Mouse (Mus musculus): ENCODE measurements around the gene Rsrc2. TPM values are rescaled to one million over a fixed set of nuclear protein-coding genes. Genes with fewer than 3 reads are reported as not detected.
"Not testable (repeated sequence)": the region's sequence is repeated elsewhere in the genome, so short reads cannot be mapped to it uniquely, and the experiment has no call there.

The Rsrc2 gene
- total and polyA plus RNA-seq, 2 experiments: 7.0 to 44.2 TPM

- no peaks in the 10 kb centered on the region for H3K27me3 ChIP-seq (ENCODE audit: control insufficient read depth, insufficient read depth, low read length)
- H3K27ac ChIP-seq (replicated peaks; ENCODE audit: insufficient read depth, low read depth, low read length): no peak overlapping the region
- H3K4me3 ChIP-seq (ENCODE audit: insufficient read depth, low read depth, low read length): no peak overlapping the region
- H3K9ac ChIP-seq (ENCODE audit: low read depth, low read length): no peak overlapping the region
- no peaks in the 10 kb centered on the region for H3K79me2 ChIP-seq (ENCODE audit: control insufficient read depth, insufficient read depth, low read length)
- no peaks in the 10 kb centered on the region for H3K36me3 ChIP-seq (ENCODE audit: control insufficient read depth, insufficient read depth, low read length)
- WGBS: 93% methylated on average over 9 of the region's 9 CpGs
- no peak for DNase-seq (ENCODE audit: extremely low read depth, low read depth, low spot score)
- H3K4me1 ChIP-seq (ENCODE audit: control insufficient read depth, insufficient read depth, low read length): no peaks in the 10 kb centered on the region
- TF ChIP-seq POLR2A (IDR thresholded peaks at IDR 0.05; ENCODE audit: extremely low read depth, insufficient read depth, low read length) (no peak), CTCF (IDR thresholded peaks at IDR 0.05; ENCODE audit: low read depth, low read length) (no peak)
These were observed 24.2 kb upstream of the Rsrc2 start for GRCm38 (mm10) chr5:123773441-123773840.

GRCm38 (mm10) chr5:123766455-123766854 is 17.2 kb upstream of the Rsrc2 start:
- not testable (repeated sequence) for H3K4me3 ChIP-seq (ENCODE audit: insufficient read depth, low read depth, low read length); DNase-seq (ENCODE audit: extremely low read depth, low read depth, low spot score); H3K27me3 ChIP-seq (ENCODE audit: control insufficient read depth, insufficient read depth, low read length); H3K27ac ChIP-seq (replicated peaks; ENCODE audit: insufficient read depth, low read depth, low read length); H3K4me1 ChIP-seq (ENCODE audit: control insufficient read depth, insufficient read depth, low read length); H3K36me3 ChIP-seq (ENCODE audit: control insufficient read depth, insufficient read depth, low read length); H3K79me2 ChIP-seq (ENCODE audit: control insufficient read depth, insufficient read depth, low read length); H3K9ac ChIP-seq (ENCODE audit: low read depth, low read length)
- WGBS: 95% methylated on average over 11 of the region's 11 CpGs

- WGBS: 96% methylated on average over 11 of the region's 11 CpGs
- DNase-seq (ENCODE audit: extremely low read depth, low read depth, low spot score): no peak
- H3K27me3 ChIP-seq (ENCODE audit: control insufficient read depth, insufficient read depth, low read length): no peaks in the 10 kb centered on the region
- no peak for TF ChIP-seq POLR2A (IDR thresholded peaks at IDR 0.05; ENCODE audit: extremely low read depth, insufficient read depth, low read length)
- TF ChIP-seq CTCF (IDR thresholded peaks at IDR 0.05; ENCODE audit: low read depth, low read length): no peak
- H3K4me1 ChIP-seq (ENCODE audit: control insufficient read depth, insufficient read depth, low read length): no peaks in the 10 kb centered on the region
- H3K27ac ChIP-seq (replicated peaks; ENCODE audit: insufficient read depth, low read depth, low read length): no peak overlapping the region
- no peaks in the 10 kb centered on the region for H3K79me2 ChIP-seq (ENCODE audit: control insufficient read depth, insufficient read depth, low read length)
- no peak overlapping the region for H3K9ac ChIP-seq (ENCODE audit: low read depth, low read length)
- H3K4me3 ChIP-seq (ENCODE audit: insufficient read depth, low read depth, low read length): no peak overlapping the region
- H3K36me3 ChIP-seq (ENCODE audit: control insufficient read depth, insufficient read depth, low read length): no peaks in the 10 kb centered on the region
These were observed 16.3 kb upstream of the Rsrc2 start for GRCm38 (mm10) chr5:123765506-123765905.

- Histone ChIP-seq H3K9ac (ENCODE audit: low read depth, low read length) (peak overlapping the region; percentile 82), H3K27ac (replicated peaks; ENCODE audit: insufficient read depth, low read depth, low read length) (peak overlapping the region; percentile 94), H3K79me2 (ENCODE audit: control insufficient read depth, insufficient read depth, low read length) (peaks cover 14% of the 10 kb centered on the region; the same call in 1 of the 2 replicates), H3K36me3 (ENCODE audit: control insufficient read depth, insufficient read depth, low read length) (peaks cover 18% of the 10 kb centered on the region), H3K27me3 (ENCODE audit: control insufficient read depth, insufficient read depth, low read length) (no peaks in the 10 kb centered on the region), H3K4me3 (ENCODE audit: insufficient read depth, low read depth, low read length) (peak overlapping the region; percentile 72), H3K4me1 (ENCODE audit: control insufficient read depth, insufficient read depth, low read length) (peaks cover 15% of the 10 kb centered on the region)
- no peak for TF ChIP-seq CTCF (IDR thresholded peaks at IDR 0.05; ENCODE audit: low read depth, low read length)
- TF ChIP-seq POLR2A (IDR thresholded peaks at IDR 0.05; ENCODE audit: extremely low read depth, insufficient read depth, low read length): no peak
- under 1% methylated on average over 18 of the region's 18 CpGs for WGBS
- DNase-seq (ENCODE audit: extremely low read depth, low read depth, low spot score): no peak
These were observed 712 bp downstream of the Rsrc2 start for GRCm38 (mm10) chr5:123748339-123749064.

- no peak for DNase-seq (ENCODE audit: extremely low read depth, low read depth, low spot score)
- Histone ChIP-seq H3K36me3 (ENCODE audit: control insufficient read depth, insufficient read depth, low read length) (peaks cover 25% of the 10 kb centered on the region), H3K4me3 (ENCODE audit: insufficient read depth, low read depth, low read length) (peak overlapping the region; percentile 26; the same call in 1 of the 2 replicates), H3K79me2 (ENCODE audit: control insufficient read depth, insufficient read depth, low read length) (peaks cover 14% of the 10 kb centered on the region; the same call in 1 of the 2 replicates), H3K4me1 (ENCODE audit: control insufficient read depth, insufficient read depth, low read length) (peaks cover 15% of the 10 kb centered on the region), H3K27ac (replicated peaks; ENCODE audit: insufficient read depth, low read depth, low read length) (no peak overlapping the region), H3K9ac (ENCODE audit: low read depth, low read length) (peak overlapping the region; percentile 28; the same call in 1 of the 2 replicates), H3K27me3 (ENCODE audit: control insufficient read depth, insufficient read depth, low read length) (no peaks in the 10 kb centered on the region)
- TF ChIP-seq POLR2A (IDR thresholded peaks at IDR 0.05; ENCODE audit: extremely low read depth, insufficient read depth, low read length) (no peak), CTCF (IDR thresholded peaks at IDR 0.05; ENCODE audit: low read depth, low read length) (no peak)
- WGBS: 8% methylated on average over 7 of the region's 7 CpGs
These were observed 1.6 kb downstream of the Rsrc2 start for GRCm38 (mm10) chr5:123747604-123748003.

- Histone ChIP-seq H3K4me1 (ENCODE audit: control insufficient read depth, insufficient read depth, low read length) (peaks cover 15% of the 10 kb centered on the region), H3K9ac (ENCODE audit: low read depth, low read length) (no peak overlapping the region), H3K27ac (replicated peaks; ENCODE audit: insufficient read depth, low read depth, low read length) (no peak overlapping the region), H3K79me2 (ENCODE audit: control insufficient read depth, insufficient read depth, low read length) (peaks cover 14% of the 10 kb centered on the region; the same call in 1 of the 2 replicates), H3K4me3 (ENCODE audit: insufficient read depth, low read depth, low read length) (no peak overlapping the region), H3K27me3 (ENCODE audit: control insufficient read depth, insufficient read depth, low read length) (no peaks in the 10 kb centered on the region), H3K36me3 (ENCODE audit: control insufficient read depth, insufficient read depth, low read length) (peaks cover 34% of the 10 kb centered on the region)
- TF ChIP-seq POLR2A (IDR thresholded peaks at IDR 0.05; ENCODE audit: extremely low read depth, insufficient read depth, low read length) (no peak), CTCF (IDR thresholded peaks at IDR 0.05; ENCODE audit: low read depth, low read length) (no peak)
- DNase-seq (ENCODE audit: extremely low read depth, low read depth, low spot score): no peak
These were observed 3.0 kb downstream of the Rsrc2 start for GRCm38 (mm10) chr5:123746253-123746652.
